Mouse (Mus musculus): ENCODE data around the gene Nab2. TPM values are rescaled to one million over a fixed set of nuclear protein-coding genes. Genes with fewer than 3 reads are reported as not detected.

The Nab2 gene
- total RNA-seq, 1 experiment from 2014 or later: 19.0 TPM

- no peak for ATAC-seq (ENCODE audit: extremely low read depth, insufficient number of reproducible peaks, low FRiP score, poor library complexity, severe bottlenecking)
Measured at GRCm38 (mm10) chr10:127675859-127676398, 7.6 kb upstream of the Nab2 start.

- ATAC-seq (ENCODE audit: extremely low read depth, insufficient number of reproducible peaks, low FRiP score, poor library complexity, severe bottlenecking): peak; percentile 85
Measured at GRCm38 (mm10) chr10:127674794-127675522, 6.6 kb upstream of the Nab2 start.

- no peak for ATAC-seq (ENCODE audit: extremely low read depth, insufficient number of reproducible peaks, low FRiP score, poor library complexity, severe bottlenecking)
Measured at GRCm38 (mm10) chr10:127674046-127674655, 5.8 kb upstream of the Nab2 start.

GRCm38 (mm10) chr10:127671276-127671675, 2.9 kb upstream of the Nab2 start:
- ATAC-seq (ENCODE audit: extremely low read depth, insufficient number of reproducible peaks, low FRiP score, poor library complexity, severe bottlenecking): no peak

- no peak for ATAC-seq (ENCODE audit: extremely low read depth, insufficient number of reproducible peaks, low FRiP score, poor library complexity, severe bottlenecking)
Measured at GRCm38 (mm10) chr10:127670185-127670584, 1.8 kb upstream of the Nab2 start.

- ATAC-seq (ENCODE audit: extremely low read depth, insufficient number of reproducible peaks, low FRiP score, poor library complexity, severe bottlenecking): no peak
Measured at GRCm38 (mm10) chr10:127669170-127669569, 802 bp upstream of the Nab2 start.

- ATAC-seq (ENCODE audit: extremely low read depth, insufficient number of reproducible peaks, low FRiP score, poor library complexity, severe bottlenecking): peak; percentile 40
Measured at GRCm38 (mm10) chr10:127667269-127668092, 887 bp downstream of the Nab2 start.

- ATAC-seq (ENCODE audit: extremely low read depth, insufficient number of reproducible peaks, low FRiP score, poor library complexity, severe bottlenecking): peak; percentile 36; the same call in 1 of the 2 replicates
Measured at GRCm38 (mm10) chr10:127666501-127667268, 1.7 kb downstream of the Nab2 start, which contains the start of gene Nemp1. TSS of gene Nemp1 (plus strand) at chr10:127666901.

GRCm38 (mm10) chr10:127665366-127666181, 2.8 kb downstream of the Nab2 start:
- no peak for ATAC-seq (ENCODE audit: extremely low read depth, insufficient number of reproducible peaks, low FRiP score, poor library complexity, severe bottlenecking)

GRCm38 (mm10) chr10:127664891-127665290, 3.5 kb downstream of the Nab2 start:
- ATAC-seq (ENCODE audit: extremely low read depth, insufficient number of reproducible peaks, low FRiP score, poor library complexity, severe bottlenecking): no peak

- ATAC-seq (ENCODE audit: extremely low read depth, insufficient number of reproducible peaks, low FRiP score, poor library complexity, severe bottlenecking): no peak
Measured at GRCm38 (mm10) chr10:127664166-127664565, 4.2 kb downstream of the Nab2 start.

DNA sequence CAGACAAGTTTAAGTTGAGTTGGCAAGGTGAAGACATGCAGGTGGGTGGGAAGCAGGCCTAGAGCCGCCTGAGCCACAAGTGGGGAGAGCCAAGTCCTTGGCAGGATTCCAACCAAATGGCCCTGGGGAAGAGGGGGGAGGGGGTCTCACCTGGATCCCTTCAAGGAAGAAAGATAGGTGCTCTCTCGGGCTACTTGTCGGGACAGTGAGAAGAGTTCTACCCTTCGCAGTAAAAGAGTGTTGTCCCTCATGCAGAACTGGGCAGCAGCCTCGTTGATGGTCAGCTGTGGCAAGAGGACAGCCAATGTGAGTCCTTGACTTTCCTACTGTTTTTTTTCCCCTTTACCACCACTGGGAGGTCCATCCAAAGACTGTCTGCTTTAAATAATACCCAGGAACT, 4.8 kb downstream of the Nab2 start:
- no peak for ATAC-seq (ENCODE audit: extremely low read depth, insufficient number of reproducible peaks, low FRiP score, poor library complexity, severe bottlenecking)

DNA sequence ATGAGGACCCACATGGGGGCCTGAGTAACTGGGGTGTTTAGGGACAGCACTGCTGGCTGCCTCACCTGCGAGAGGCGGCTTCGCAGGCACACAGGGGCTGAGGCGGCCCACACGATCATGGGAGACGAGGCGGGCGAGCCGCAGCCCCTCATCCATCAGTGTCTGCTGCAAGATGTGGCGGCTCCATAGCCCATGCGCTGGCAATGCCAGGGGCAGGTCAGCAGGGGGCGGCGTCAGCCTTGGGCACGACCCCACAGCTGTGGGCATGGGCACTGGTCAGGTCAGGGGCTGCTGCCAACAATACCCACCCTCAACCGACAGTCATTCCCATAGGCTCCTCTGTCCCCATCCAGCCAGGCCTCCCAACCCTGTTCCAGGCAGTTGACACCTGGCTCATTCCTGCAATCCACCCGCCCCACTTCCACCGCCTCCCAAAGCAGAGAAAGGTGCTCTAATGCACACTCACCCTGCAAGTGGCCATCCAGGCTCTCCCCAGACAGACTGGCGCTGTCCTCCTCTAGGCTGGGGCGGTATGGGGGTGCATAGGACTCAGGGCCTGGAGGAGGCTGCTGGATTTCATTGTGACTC, 5.6 kb downstream of the Nab2 start:
- ATAC-seq (ENCODE audit: extremely low read depth, insufficient number of reproducible peaks, low FRiP score, poor library complexity, severe bottlenecking): no peak

DNA sequence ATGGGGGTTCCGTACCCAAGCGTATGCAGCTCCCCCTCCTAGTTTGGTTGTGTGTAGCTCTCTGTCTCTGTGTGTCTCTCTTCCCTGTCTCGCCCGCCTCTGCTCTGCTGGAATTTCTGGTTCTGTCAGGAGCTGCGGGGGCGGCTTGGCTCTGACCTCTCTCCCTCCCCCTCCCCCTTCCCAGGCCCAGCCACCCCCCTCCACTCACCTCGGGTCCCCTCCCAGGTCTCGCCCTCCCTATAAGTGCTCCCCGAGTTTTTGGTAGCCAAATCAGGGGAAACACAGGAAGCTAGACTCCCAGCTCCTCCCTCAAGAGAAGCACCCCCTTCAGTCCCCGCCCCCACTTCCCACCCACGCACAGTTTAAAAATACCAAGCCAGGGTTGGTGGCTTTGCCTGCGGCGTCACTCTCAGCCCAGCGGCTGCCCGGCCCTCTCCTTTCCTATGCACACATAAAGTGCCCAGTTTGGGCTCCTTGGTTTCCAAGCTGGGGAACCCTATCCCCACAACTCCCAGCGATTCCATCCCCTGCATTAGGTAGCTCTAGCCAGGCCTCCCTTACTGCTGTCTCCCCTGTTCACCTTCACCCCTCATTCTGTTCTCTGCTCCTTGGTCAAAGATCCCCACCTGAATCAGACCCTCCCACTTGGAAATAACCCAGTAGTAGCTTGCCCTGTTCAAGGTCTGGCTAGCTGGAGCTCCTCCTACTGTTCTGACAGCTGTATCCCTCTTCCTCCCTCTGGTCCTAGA, 6.3 kb downstream of the Nab2 start:
- peak; percentile 16; the same call in 1 of the 2 replicates for ATAC-seq (ENCODE audit: extremely low read depth, insufficient number of reproducible peaks, low FRiP score, poor library complexity, severe bottlenecking)

DNA sequence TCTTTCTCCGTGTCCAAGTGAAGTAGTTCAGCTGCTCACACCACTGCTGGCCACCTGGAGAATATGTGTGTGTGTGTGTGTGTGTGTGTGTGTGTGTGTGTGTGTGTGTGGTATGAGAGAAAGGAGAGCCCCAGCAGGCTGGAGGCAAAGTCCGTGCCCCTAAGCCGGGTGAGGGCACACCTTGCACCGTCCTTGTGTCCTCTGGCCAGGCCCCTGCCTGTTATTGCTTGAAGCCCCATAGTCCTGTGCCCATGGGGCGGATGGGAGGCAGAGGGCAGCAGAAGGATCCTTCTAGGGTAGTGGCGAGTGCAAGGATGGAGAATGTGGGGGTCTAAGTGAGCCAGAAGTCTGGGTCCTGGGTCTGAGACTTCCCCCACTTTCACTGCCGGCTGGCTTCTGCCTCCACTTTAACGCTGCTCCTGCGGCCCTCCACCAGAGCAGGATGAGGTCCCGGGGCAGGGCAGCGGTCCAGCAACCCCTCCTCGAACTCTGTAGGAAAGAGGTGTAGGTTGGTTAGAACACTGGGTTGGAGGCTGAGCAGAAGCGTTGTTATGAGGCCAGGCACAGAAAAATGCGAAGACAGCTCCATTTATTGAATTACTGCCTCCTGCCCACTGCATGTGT, 7.0 kb downstream of the Nab2 start:
- ATAC-seq (ENCODE audit: extremely low read depth, insufficient number of reproducible peaks, low FRiP score, poor library complexity, severe bottlenecking): no peak

- ATAC-seq (ENCODE audit: extremely low read depth, insufficient number of reproducible peaks, low FRiP score, poor library complexity, severe bottlenecking): no peak
Measured at GRCm38 (mm10) chr10:127659551-127659950, 8.8 kb downstream of the Nab2 start.
